Mouse (Mus musculus): ENCODE results near the gene Dok1. TPM values are rescaled to one million over a fixed set of nuclear protein-coding genes. Genes with fewer than 3 reads are reported as not detected.

Dok1 gene
- polyA plus RNA-seq (2015; fragmentation: Nextera tagmentation; extraction: Ambion mirVana): 9.5 and 9.6 TPM in 2 replicates

GRCm38 (mm10) chr6:83033249-83034185 is at the start of gene Dok1, which contains the start of gene Loxl3:
Gene Dok1 (minus strand): TSS chr6:83033471.
Gene Loxl3 (plus strand): TSS chr6:83034173.
- no peaks in the 10 kb centered on the region for H3K9me3 ChIP-seq (ENCODE audit: control insufficient read depth, low read length)
- ATAC-seq: peak; percentile 91
- H3K27me3 ChIP-seq (replicated peaks; ENCODE audit: control insufficient read depth, insufficient read depth, low read length): peaks cover 10% of the 10 kb centered on the region
- H3K27ac ChIP-seq (ENCODE audit: low read length): peak within 1 kb of the TSS; percentile 84
- peak within 1 kb of the TSS; percentile 94 for H3K4me2 ChIP-seq (ENCODE audit: low read depth, low read length)
- under 1% methylated on average over 51 of the region's 51 CpGs for WGBS
- H3K9ac ChIP-seq (ENCODE audit: low read depth, low read length): peak within 1 kb of the TSS; percentile 78
- H3K4me1 ChIP-seq (ENCODE audit: control insufficient read depth, insufficient read depth, low read length): peaks cover 21% of the 10 kb centered on the region
- H3K36me3 ChIP-seq (ENCODE audit: control insufficient read depth, insufficient read depth, low read length): no peaks in the 10 kb centered on the region
- H3K4me3 ChIP-seq (ENCODE audit: low read length): peak within 1 kb of the TSS; percentile 77

GRCm38 (mm10) chr6:83080210-83080609 is 46.9 kb upstream of the Dok1 start:
- Histone ChIP-seq H3K9ac (ENCODE audit: low read depth, low read length) (no peak overlapping the region), H3K4me1 (ENCODE audit: control insufficient read depth, insufficient read depth, low read length) (peaks cover 8% of the 10 kb centered on the region; the same call in 1 of the 2 replicates), H3K27me3 (replicated peaks; ENCODE audit: control insufficient read depth, insufficient read depth, low read length) (peaks cover 33% of the 10 kb centered on the region), H3K4me3 (ENCODE audit: low read length) (no peak overlapping the region), H3K9me3 (ENCODE audit: control insufficient read depth, low read length) (no peaks in the 10 kb centered on the region), H3K36me3 (ENCODE audit: control insufficient read depth, insufficient read depth, low read length) (peaks cover 4% of the 10 kb centered on the region), H3K4me2 (ENCODE audit: low read depth, low read length) (no peak overlapping the region), H3K27ac (ENCODE audit: low read length) (no peak overlapping the region)
- ATAC-seq: no peak
- WGBS: 89% methylated on average over 5 of the region's 5 CpGs

- Histone ChIP-seq H3K9me3 (ENCODE audit: control insufficient read depth, low read length) (no peaks in the 10 kb centered on the region), H3K4me1 (ENCODE audit: control insufficient read depth, insufficient read depth, low read length) (peaks cover 8% of the 10 kb centered on the region; the same call in 1 of the 2 replicates), H3K36me3 (ENCODE audit: control insufficient read depth, insufficient read depth, low read length) (peaks cover 4% of the 10 kb centered on the region), H3K27ac (ENCODE audit: low read length) (peak overlapping the region; percentile 78), H3K4me2 (ENCODE audit: low read depth, low read length) (peak overlapping the region; percentile 85), H3K9ac (ENCODE audit: low read depth, low read length) (peak overlapping the region; percentile 88), H3K4me3 (ENCODE audit: low read length) (peak overlapping the region; percentile 85), H3K27me3 (replicated peaks; ENCODE audit: control insufficient read depth, insufficient read depth, low read length) (peaks cover 30% of the 10 kb centered on the region)
- WGBS: under 1% methylated on average over 46 of the region's 46 CpGs
- peak; percentile 95 for ATAC-seq
Measured at GRCm38 (mm10) chr6:83078324-83078858, 45.1 kb upstream of the Dok1 start.

GRCm38 (mm10) chr6:83077630-83078323 is 44.5 kb upstream of the Dok1 start, which contains the start of gene Pcgf1:
Gene Pcgf1 (plus strand): TSS chr6:83077869.
- H3K36me3 ChIP-seq (ENCODE audit: control insufficient read depth, insufficient read depth, low read length): peaks cover 4% of the 10 kb centered on the region
- H3K4me2 ChIP-seq (ENCODE audit: low read depth, low read length): peak within 1 kb of the TSS; percentile 97
- under 1% methylated on average over 54 of the region's 54 CpGs for WGBS
- peaks cover 29% of the 10 kb centered on the region for H3K27me3 ChIP-seq (replicated peaks; ENCODE audit: control insufficient read depth, insufficient read depth, low read length)
- peaks cover 8% of the 10 kb centered on the region; the same call in 1 of the 2 replicates for H3K4me1 ChIP-seq (ENCODE audit: control insufficient read depth, insufficient read depth, low read length)
- ATAC-seq: peak; percentile 71
- no peaks in the 10 kb centered on the region for H3K9me3 ChIP-seq (ENCODE audit: control insufficient read depth, low read length)
- H3K4me3 ChIP-seq (ENCODE audit: low read length): peak within 1 kb of the TSS; percentile 85
- H3K27ac ChIP-seq (ENCODE audit: low read length): peak within 1 kb of the TSS; percentile 78
- peak within 1 kb of the TSS; percentile 88 for H3K9ac ChIP-seq (ENCODE audit: low read depth, low read length)

DNA sequence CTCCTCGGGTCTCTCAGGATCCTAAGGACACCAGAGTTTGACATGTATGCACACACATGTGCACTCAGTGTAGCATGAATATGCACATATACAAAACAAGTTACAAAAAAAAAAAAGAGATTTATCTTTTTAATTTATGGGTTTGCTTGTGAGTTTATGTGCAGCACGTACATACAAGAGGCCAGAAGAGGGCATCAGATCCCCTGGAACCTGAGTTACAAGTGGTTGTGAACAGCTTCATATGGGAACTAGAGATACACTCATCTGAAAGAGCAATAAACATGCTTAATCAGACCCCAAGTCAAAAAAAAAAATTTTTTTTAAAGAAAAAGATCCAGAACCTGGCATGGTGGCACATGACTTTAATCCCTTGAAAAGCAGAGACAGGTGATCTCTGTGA is 41.7 kb upstream of the Dok1 start:
- no peak overlapping the region for H3K4me3 ChIP-seq (ENCODE audit: low read length)
- H3K4me1 ChIP-seq (ENCODE audit: control insufficient read depth, insufficient read depth, low read length): peaks cover 19% of the 10 kb centered on the region
- H3K27me3 ChIP-seq (replicated peaks; ENCODE audit: control insufficient read depth, insufficient read depth, low read length): peaks cover 54% of the 10 kb centered on the region
- H3K9me3 ChIP-seq (ENCODE audit: control insufficient read depth, low read length): no peaks in the 10 kb centered on the region
- no peak overlapping the region for H3K9ac ChIP-seq (ENCODE audit: low read depth, low read length)
- no peak overlapping the region for H3K27ac ChIP-seq (ENCODE audit: low read length)
- H3K4me2 ChIP-seq (ENCODE audit: low read depth, low read length): no peak overlapping the region
- H3K36me3 ChIP-seq (ENCODE audit: control insufficient read depth, insufficient read depth, low read length): no peaks in the 10 kb centered on the region
- 13% methylated on average over 2 of the region's 2 CpGs for WGBS
- ATAC-seq: no peak

DNA sequence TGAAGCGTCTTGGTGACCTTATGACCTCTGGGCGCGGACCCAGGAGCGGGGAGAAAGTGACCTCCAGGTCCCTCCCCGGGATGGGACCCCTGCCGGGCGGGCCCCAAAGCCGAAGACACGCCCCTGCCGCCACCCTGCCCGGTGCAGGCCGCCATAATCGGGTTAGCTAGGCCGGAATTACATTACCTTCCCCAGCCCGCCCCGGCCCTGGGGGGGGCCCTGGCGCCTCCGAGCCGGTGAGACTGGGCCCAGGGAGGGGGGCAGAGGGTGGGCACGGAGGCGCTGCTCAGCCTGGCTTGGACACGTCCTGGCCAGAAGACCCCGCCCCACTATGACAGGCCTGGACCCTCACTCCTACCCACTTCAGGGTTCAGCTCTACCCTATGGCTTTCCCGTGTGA is 37.9 kb upstream of the Dok1 start:
- H3K4me2 ChIP-seq (ENCODE audit: low read depth, low read length): 0 out of 2 replicates have a peak overlapping the region, but pooled peaks have one; percentile 22
- H3K27me3 ChIP-seq (replicated peaks; ENCODE audit: control insufficient read depth, insufficient read depth, low read length): peaks cover 89% of the 10 kb centered on the region
- H3K27ac ChIP-seq (ENCODE audit: low read length): peak overlapping the region; percentile 14; the same call in 1 of the 2 replicates
- H3K4me3 ChIP-seq (ENCODE audit: low read length): peak overlapping the region; percentile 41
- no peak overlapping the region for H3K9ac ChIP-seq (ENCODE audit: low read depth, low read length)
- 1% methylated on average over 23 of the region's 24 CpGs for WGBS
- ATAC-seq: peak; percentile 52
- peaks cover 14% of the 10 kb centered on the region for H3K4me1 ChIP-seq (ENCODE audit: control insufficient read depth, insufficient read depth, low read length)
- no peaks in the 10 kb centered on the region for H3K9me3 ChIP-seq (ENCODE audit: control insufficient read depth, low read length)
- no peaks in the 10 kb centered on the region for H3K36me3 ChIP-seq (ENCODE audit: control insufficient read depth, insufficient read depth, low read length)

DNA sequence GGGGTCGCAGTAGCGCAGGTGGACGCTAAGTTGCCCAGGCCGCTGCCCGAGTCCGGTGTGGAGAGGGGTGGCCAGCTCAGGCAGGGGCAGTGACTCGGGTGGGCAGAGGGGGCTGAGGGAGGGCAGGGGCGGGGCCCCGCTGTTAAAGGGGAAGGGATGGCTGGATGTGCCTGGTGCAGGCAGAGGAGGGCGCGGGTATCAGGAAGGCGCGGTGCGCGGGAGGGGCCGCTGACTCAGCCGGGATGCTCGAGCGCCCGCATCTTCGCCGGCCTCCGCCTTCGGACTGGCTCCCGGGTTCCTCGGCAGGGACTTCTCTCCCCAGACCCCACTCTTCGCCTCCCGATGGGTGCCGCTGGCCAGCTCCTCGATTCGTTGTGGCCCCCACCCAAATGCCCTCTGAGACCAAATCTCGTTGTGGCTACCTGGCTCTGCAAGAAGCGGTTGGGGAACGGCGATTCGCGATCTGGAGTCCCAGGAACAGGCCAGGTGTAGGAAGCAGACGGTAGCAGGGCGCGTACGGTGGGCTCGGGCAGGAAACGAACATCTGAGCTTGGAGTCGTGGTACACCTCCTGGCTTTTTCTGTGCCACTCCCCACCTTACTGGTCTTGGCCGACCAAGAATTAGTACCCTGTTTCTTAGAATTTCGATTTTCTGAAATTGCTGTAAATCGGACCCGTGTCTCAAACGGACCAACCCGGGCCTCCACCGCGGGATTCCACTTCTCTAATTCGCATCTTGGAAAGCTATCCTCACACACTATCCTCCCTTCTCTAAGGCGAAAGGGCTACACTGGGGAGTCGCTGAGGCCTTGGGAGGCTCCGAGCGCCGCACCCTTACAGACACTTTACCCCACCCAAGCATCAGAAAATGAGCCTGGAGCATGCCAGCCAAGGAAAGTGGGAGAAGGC is 37.3 kb upstream of the Dok1 start:
- H3K27me3 ChIP-seq (replicated peaks; ENCODE audit: control insufficient read depth, insufficient read depth, low read length): peaks cover 89% of the 10 kb centered on the region
- peak overlapping the region; percentile 22; the same call in 1 of the 2 replicates for H3K4me2 ChIP-seq (ENCODE audit: low read depth, low read length)
- H3K27ac ChIP-seq (ENCODE audit: low read length): peak overlapping the region; percentile 27
- ATAC-seq: peak; percentile 43
- H3K4me1 ChIP-seq (ENCODE audit: control insufficient read depth, insufficient read depth, low read length): peaks cover 14% of the 10 kb centered on the region
- no peak overlapping the region for H3K9ac ChIP-seq (ENCODE audit: low read depth, low read length)
- peak overlapping the region; percentile 41 for H3K4me3 ChIP-seq (ENCODE audit: low read length)
- no peaks in the 10 kb centered on the region for H3K36me3 ChIP-seq (ENCODE audit: control insufficient read depth, insufficient read depth, low read length)
- H3K9me3 ChIP-seq (ENCODE audit: control insufficient read depth, low read length): no peaks in the 10 kb centered on the region
- under 1% methylated on average over 53 of the region's 58 CpGs for WGBS

DNA sequence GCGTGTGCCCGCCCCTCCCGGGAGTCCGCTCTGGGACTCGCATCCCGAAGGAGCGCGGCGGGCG is 36.8 kb upstream of the Dok1 start, which contains the start of gene Tlx2:
Gene Tlx2 (minus strand): TSS at position 47 of the 64 bp plus-strand sequence.
- ATAC-seq: no peak
- H3K9me3 ChIP-seq (ENCODE audit: control insufficient read depth, low read length): no peaks in the 10 kb centered on the region
- H3K4me1 ChIP-seq (ENCODE audit: control insufficient read depth, insufficient read depth, low read length): peaks cover 14% of the 10 kb centered on the region
- peak within 1 kb of the TSS; percentile 41 for H3K4me3 ChIP-seq (ENCODE audit: low read length)
- H3K27me3 ChIP-seq (replicated peaks; ENCODE audit: control insufficient read depth, insufficient read depth, low read length): peaks cover 87% of the 10 kb centered on the region
- peak within 1 kb of the TSS; percentile 27 for H3K27ac ChIP-seq (ENCODE audit: low read length)
- H3K36me3 ChIP-seq (ENCODE audit: control insufficient read depth, insufficient read depth, low read length): no peaks in the 10 kb centered on the region
- peak within 1 kb of the TSS; percentile 47 for H3K4me2 ChIP-seq (ENCODE audit: low read depth, low read length)
- peak within 1 kb of the TSS; percentile 52 for H3K9ac ChIP-seq (ENCODE audit: low read depth, low read length)
- WGBS: 0% methylated on average over 10 of the region's 10 CpGs
